Mouse (Mus musculus): ENCODE measurements at regions not wholly inside any gene's neighbourhood (a gene's known extent, or its start where the extent isn't known, plus 50 kb on each side); places are given as distances from the start of the nearest gene placed in this dataset.
A peak's percentile ranks its signal among the peaks of the same experiment; 100 is the strongest.

DNA sequence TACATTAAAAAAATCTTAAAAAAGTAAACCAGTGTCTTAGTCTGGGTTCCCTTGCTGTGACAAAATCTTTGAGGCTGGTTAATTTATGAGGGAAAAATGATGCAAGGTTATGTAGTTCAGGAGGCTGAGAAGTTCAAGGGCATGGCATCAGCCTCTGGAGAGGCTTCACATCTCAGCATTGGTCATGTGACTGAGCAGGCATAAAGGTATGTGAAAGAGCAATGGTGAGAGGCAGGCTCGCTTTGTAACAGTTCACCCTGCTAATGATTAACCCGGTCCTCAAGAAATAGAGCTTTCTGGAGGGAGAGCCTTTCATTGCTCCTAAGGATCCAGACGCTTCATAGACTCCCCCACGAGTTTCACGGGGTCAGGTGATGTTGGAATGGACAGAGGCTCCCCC is 120.1 kb upstream of the Hs3st3a1 start:
- no peak overlapping the region for H3K9ac ChIP-seq (replicated peaks; ENCODE audit: low read length)
- DNase-seq (no peak), ATAC-seq (ENCODE audit: low FRiP score, low TSS enrichment) (no peak)
- H3K27ac ChIP-seq (replicated peaks; ENCODE audit: low read depth, low read length), result no peak overlapping the region
- H3K27me3 ChIP-seq (ENCODE audit: control insufficient read depth, insufficient read depth, low read length), result no peaks in the 10 kb centered on the region
- 82% methylated on average over 5 of the region's 5 CpGs for WGBS
- H3K4me3 ChIP-seq (replicated peaks; ENCODE audit: low read depth, low read length), result no peak overlapping the region
- no peaks in the 10 kb centered on the region for H3K9me3 ChIP-seq (ENCODE audit: control insufficient read depth, low read length)
- H3K4me1 ChIP-seq (ENCODE audit: control insufficient read depth, insufficient read depth, low read length), result no peaks in the 10 kb centered on the region
- no peaks in the 10 kb centered on the region for H3K36me3 ChIP-seq (ENCODE audit: control insufficient read depth, insufficient read depth, low read length)
- no peak overlapping the region for H3K4me2 ChIP-seq (ENCODE audit: low read length)

DNA sequence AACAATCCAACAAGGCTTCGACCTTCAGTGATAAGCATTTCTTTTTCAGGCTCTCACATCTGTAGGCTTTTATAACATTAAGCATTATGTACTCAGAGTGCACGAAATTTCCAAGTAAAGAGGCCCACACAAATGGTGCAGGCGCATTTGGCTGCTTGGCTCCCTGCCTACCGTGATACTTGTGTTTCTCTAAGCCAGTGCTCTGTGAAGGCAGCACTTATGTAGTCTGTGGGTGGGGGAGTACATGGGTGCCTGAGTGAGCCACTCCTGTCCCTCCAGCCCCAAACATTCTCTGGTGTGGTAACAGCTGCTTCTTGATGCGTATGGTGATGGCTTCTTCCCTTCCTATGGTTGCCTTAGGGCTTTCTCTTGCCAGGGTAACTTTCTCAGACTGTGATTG is 121.9 kb upstream of the Hs3st3a1 start:
- H3K27ac ChIP-seq (replicated peaks; ENCODE audit: low read depth, low read length), result no peak overlapping the region
- H3K9ac ChIP-seq (replicated peaks; ENCODE audit: low read length), result no peak overlapping the region
- no peaks in the 10 kb centered on the region for H3K4me1 ChIP-seq (ENCODE audit: control insufficient read depth, insufficient read depth, low read length)
- no peak overlapping the region for H3K4me2 ChIP-seq (ENCODE audit: low read length)
- WGBS, result 82% methylated on average over 5 of the region's 5 CpGs
- ATAC-seq (ENCODE audit: low FRiP score, low TSS enrichment), result no peak
- no peak for DNase-seq
- no peaks in the 10 kb centered on the region for H3K9me3 ChIP-seq (ENCODE audit: control insufficient read depth, low read length)
- no peak overlapping the region for H3K4me3 ChIP-seq (replicated peaks; ENCODE audit: low read depth, low read length)
- H3K36me3 ChIP-seq (ENCODE audit: control insufficient read depth, insufficient read depth, low read length), result no peaks in the 10 kb centered on the region
- H3K27me3 ChIP-seq (ENCODE audit: control insufficient read depth, insufficient read depth, low read length), result no peaks in the 10 kb centered on the region

DNA sequence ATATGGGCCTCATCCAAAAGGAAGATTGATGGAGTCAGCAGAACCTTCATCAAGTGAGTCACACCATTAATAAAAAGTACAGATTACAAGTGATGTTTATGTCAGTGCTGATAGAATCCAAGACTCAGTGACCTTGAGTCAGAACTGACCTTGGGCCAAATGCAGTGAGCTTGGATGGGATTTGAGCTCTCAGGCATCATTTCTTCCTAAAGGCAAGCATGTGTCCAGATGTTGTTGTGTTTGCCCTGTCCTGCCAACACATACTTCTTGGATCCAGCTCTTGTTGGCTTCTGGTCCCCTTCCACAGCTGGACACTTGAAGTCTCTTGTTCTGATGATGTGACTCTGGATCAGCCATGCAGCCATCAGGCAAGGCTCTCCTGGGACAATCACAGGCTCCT is 125.3 kb upstream of the Hs3st3a1 start:
- Histone ChIP-seq H3K9ac (replicated peaks; ENCODE audit: low read length) (no peak overlapping the region), H3K4me1 (ENCODE audit: control insufficient read depth, insufficient read depth, low read length) (no peaks in the 10 kb centered on the region), H3K27me3 (ENCODE audit: control insufficient read depth, insufficient read depth, low read length) (no peaks in the 10 kb centered on the region), H3K36me3 (ENCODE audit: control insufficient read depth, insufficient read depth, low read length) (no peaks in the 10 kb centered on the region), H3K27ac (replicated peaks; ENCODE audit: low read depth, low read length) (no peak overlapping the region), H3K4me3 (replicated peaks; ENCODE audit: low read depth, low read length) (no peak overlapping the region), H3K4me2 (ENCODE audit: low read length) (no peak overlapping the region), H3K9me3 (ENCODE audit: control insufficient read depth, low read length) (peaks cover 4% of the 10 kb centered on the region; the same call in 1 of the 2 replicates)
- no peak for DNase-seq
- ATAC-seq (ENCODE audit: low FRiP score, low TSS enrichment), result no peak

DNA sequence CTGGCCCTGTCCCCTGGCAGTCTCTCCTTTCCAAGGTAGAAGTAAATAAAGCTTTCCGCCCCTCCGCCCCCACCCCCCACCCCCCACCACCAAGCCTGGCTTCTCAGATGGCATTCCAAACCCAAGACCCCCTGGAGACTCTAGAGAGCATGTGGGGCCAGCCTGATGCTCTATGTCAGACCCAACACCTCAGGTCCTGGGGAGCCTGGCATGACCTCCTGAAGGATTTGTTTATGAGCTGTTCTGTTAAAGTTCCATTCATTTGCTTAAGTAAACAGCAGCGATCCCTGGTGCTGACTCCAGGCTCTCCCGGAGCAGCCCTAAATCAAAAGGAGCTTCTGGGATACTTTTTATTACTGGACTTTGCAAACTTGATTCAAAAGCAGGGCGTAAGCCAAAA is 137.3 kb upstream of the Hs3st3a1 start:
- Histone ChIP-seq H3K4me1 (ENCODE audit: control insufficient read depth, insufficient read depth, low read length) (no peaks in the 10 kb centered on the region), H3K27ac (replicated peaks; ENCODE audit: low read depth, low read length) (no peak overlapping the region), H3K9me3 (ENCODE audit: control insufficient read depth, low read length) (no peaks in the 10 kb centered on the region), H3K4me2 (ENCODE audit: low read length) (no peak overlapping the region), H3K9ac (replicated peaks; ENCODE audit: low read length) (no peak overlapping the region), H3K27me3 (ENCODE audit: control insufficient read depth, insufficient read depth, low read length) (no peaks in the 10 kb centered on the region), H3K36me3 (ENCODE audit: control insufficient read depth, insufficient read depth, low read length) (no peaks in the 10 kb centered on the region), H3K4me3 (replicated peaks; ENCODE audit: low read depth, low read length) (no peak overlapping the region)
- ATAC-seq (ENCODE audit: low FRiP score, low TSS enrichment) (no peak), DNase-seq (no peak)
- WGBS, result 36% methylated on average over 5 of the region's 5 CpGs

DNA sequence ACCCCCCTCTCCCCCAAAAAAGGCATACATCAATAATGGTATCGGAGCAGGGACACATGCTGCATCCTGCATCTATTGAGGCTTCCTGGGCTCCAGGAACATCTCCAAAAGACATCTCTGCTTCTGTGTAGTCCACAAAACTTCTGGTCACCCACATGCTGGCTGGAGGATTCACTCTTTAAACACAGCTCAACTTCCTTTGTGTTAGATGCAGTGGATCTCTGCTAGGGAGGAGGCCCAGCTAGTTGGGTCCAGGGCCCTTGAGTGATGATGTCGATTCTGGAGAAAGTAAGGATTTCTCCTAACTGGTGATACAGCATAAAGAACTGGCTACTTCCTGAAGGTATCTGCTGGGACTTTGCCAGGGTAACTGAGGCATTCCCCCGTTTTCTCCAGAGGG is 146.9 kb upstream of the Hs3st3a1 start:
- no peak overlapping the region for H3K4me2 ChIP-seq (ENCODE audit: low read length)
- ATAC-seq (ENCODE audit: low FRiP score, low TSS enrichment), result no peak
- 0 out of 2 replicates have a peak, but pooled peaks cover 4% of the 10 kb centered on the region for H3K9me3 ChIP-seq (ENCODE audit: control insufficient read depth, low read length)
- 86% methylated on average over 3 of the region's 3 CpGs for WGBS
- H3K27ac ChIP-seq (replicated peaks; ENCODE audit: low read depth, low read length), result no peak overlapping the region
- H3K9ac ChIP-seq (replicated peaks; ENCODE audit: low read length), result no peak overlapping the region
- H3K4me3 ChIP-seq (replicated peaks; ENCODE audit: low read depth, low read length), result no peak overlapping the region
- no peak for DNase-seq
- H3K4me1 ChIP-seq (ENCODE audit: control insufficient read depth, insufficient read depth, low read length), result no peaks in the 10 kb centered on the region
- H3K27me3 ChIP-seq (ENCODE audit: control insufficient read depth, insufficient read depth, low read length), result no peaks in the 10 kb centered on the region
- H3K36me3 ChIP-seq (ENCODE audit: control insufficient read depth, insufficient read depth, low read length), result no peaks in the 10 kb centered on the region

DNA sequence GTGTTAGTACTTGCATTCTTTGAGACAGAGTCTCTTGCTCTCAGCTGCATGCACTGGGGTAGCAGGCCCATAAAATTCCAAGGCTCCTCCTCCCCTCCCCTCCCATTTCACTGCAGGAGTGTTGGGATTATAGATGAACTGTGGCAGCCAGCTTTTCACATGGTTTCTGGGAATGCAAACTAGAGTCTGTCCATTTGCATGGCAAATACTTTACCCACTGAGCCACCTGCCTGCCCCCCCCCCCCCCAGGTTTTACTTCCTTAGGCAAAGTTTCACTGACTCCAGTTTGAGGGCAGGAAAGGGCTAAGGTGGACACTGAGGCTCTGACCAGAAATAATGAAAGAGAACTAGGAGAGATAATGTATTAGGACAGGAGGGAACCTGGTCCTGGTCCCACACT is 147.6 kb upstream of the Hs3st3a1 start:
- DNase-seq, result no peak
- 0 out of 2 replicates have a peak, but pooled peaks cover 4% of the 10 kb centered on the region for H3K9me3 ChIP-seq (ENCODE audit: control insufficient read depth, low read length)
- no peaks in the 10 kb centered on the region for H3K4me1 ChIP-seq (ENCODE audit: control insufficient read depth, insufficient read depth, low read length)
- H3K4me2 ChIP-seq (ENCODE audit: low read length), result no peak overlapping the region
- no peaks in the 10 kb centered on the region for H3K27me3 ChIP-seq (ENCODE audit: control insufficient read depth, insufficient read depth, low read length)
- H3K36me3 ChIP-seq (ENCODE audit: control insufficient read depth, insufficient read depth, low read length), result no peaks in the 10 kb centered on the region
- H3K9ac ChIP-seq (replicated peaks; ENCODE audit: low read length), result no peak overlapping the region
- ATAC-seq (ENCODE audit: low FRiP score, low TSS enrichment), result no peak
- H3K4me3 ChIP-seq (replicated peaks; ENCODE audit: low read depth, low read length), result no peak overlapping the region
- H3K27ac ChIP-seq (replicated peaks; ENCODE audit: low read depth, low read length), result no peak overlapping the region

DNA sequence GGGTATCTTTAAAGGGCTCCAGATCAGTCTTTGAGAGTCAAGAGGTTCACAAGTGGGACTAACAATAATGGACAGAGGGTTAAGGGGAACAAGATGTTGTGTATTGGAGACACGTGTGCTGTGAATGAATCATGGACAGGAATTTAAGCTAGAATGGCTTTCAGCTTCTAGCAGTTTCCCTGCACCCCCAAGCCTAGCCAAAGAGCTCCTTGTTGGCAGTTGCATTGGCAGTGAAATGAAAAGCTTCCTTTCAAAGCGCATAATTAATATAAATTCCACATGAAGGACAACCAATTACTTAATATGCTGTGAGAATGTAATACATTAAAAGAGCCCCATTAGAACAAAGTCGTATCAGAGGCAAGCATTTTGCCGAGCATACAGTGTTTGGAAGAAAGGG is 153.4 kb upstream of the Hs3st3a1 start:
- ATAC-seq (ENCODE audit: low FRiP score, low TSS enrichment) (no peak), DNase-seq (peak; percentile 9)
- H3K9ac ChIP-seq (replicated peaks; ENCODE audit: low read length), result no peak overlapping the region
- H3K9me3 ChIP-seq (ENCODE audit: control insufficient read depth, low read length), result 0 out of 2 replicates have a peak, but pooled peaks cover 4% of the 10 kb centered on the region
- no peak overlapping the region for H3K4me3 ChIP-seq (replicated peaks; ENCODE audit: low read depth, low read length)
- no peak overlapping the region for H3K27ac ChIP-seq (replicated peaks; ENCODE audit: low read depth, low read length)
- no peak overlapping the region for H3K4me2 ChIP-seq (ENCODE audit: low read length)
- H3K4me1 ChIP-seq (ENCODE audit: control insufficient read depth, insufficient read depth, low read length), result no peaks in the 10 kb centered on the region
- WGBS, result 78% methylated on average over 4 of the region's 4 CpGs
- no peaks in the 10 kb centered on the region for H3K36me3 ChIP-seq (ENCODE audit: control insufficient read depth, insufficient read depth, low read length)
- H3K27me3 ChIP-seq (ENCODE audit: control insufficient read depth, insufficient read depth, low read length), result no peaks in the 10 kb centered on the region; the same call in 1 of the 2 replicates

DNA sequence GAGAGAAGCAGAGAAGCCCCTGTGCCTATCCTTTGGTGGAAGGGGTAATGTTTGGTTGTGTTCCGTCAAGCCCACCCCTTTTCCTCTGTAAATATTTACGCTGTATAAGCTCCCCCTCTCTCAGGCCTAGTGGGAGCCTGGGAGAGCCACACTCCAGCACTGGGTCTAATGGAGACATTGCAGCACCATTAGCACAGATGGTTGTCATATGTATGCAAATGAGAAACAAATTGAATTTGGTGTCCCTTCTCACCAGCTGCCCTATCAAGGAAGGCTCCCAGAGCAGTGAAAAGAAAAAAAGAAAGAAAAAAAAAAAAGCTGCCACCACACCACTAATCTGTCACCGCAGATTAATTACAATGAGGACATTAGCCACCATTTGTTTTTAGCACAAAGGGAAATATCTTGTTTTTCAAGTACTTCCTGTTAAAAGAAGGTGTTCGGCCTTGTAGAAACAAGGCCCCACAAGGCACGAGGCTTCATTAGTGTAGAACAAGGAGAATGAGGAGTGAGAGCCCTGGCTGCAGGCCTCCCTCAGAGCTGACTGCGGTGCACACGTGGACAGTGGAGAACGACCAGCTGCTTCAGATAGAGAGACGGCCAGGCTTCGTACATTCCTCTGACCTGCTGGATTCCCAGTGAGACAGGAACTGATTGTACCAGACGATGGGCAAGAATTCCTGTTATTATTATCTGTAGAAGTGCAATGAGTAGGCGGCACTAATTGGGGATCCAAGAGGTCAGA is 156.7 kb upstream of the Hs3st3a1 start:
- 27% methylated on average over 12 of the region's 12 CpGs for WGBS
- Histone ChIP-seq H3K4me1 (ENCODE audit: control insufficient read depth, insufficient read depth, low read length) (no peaks in the 10 kb centered on the region), H3K36me3 (ENCODE audit: control insufficient read depth, insufficient read depth, low read length) (no peaks in the 10 kb centered on the region), H3K27me3 (ENCODE audit: control insufficient read depth, insufficient read depth, low read length) (no peaks in the 10 kb centered on the region; the same call in 1 of the 2 replicates), H3K9me3 (ENCODE audit: control insufficient read depth, low read length) (no peaks in the 10 kb centered on the region), H3K27ac (replicated peaks; ENCODE audit: low read depth, low read length) (no peak overlapping the region), H3K4me2 (ENCODE audit: low read length) (no peak overlapping the region), H3K9ac (replicated peaks; ENCODE audit: low read length) (no peak overlapping the region), H3K4me3 (replicated peaks; ENCODE audit: low read depth, low read length) (no peak overlapping the region)
- ATAC-seq (ENCODE audit: low FRiP score, low TSS enrichment) (peak; percentile 50; the same call in 1 of the 2 replicates), DNase-seq (peak; percentile 46)

DNA sequence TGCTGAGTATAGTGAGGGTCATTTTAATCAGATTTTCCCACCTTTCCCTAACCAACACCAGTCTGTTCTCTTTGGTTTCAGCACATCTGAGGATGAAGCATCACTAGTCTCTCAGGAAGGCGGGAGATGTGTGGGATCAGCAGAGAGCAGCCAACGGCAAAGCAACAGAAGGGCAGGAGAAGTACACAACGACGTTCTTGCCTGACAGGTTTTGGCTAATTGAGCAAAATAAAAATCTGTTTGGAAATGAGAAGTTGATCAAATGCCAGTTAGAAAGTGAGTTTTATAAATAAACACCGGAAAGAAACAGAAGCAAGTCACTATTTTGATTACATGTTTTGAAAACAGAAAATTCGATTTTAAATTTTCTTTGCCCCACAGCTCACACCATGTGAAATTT is 161.4 kb upstream of the Hs3st3a1 start:
- no peak overlapping the region for H3K4me3 ChIP-seq (replicated peaks; ENCODE audit: low read depth, low read length)
- no peaks in the 10 kb centered on the region for H3K36me3 ChIP-seq (ENCODE audit: control insufficient read depth, insufficient read depth, low read length)
- DNase-seq (no peak), ATAC-seq (ENCODE audit: low FRiP score, low TSS enrichment) (no peak)
- H3K4me2 ChIP-seq (ENCODE audit: low read length), result no peak overlapping the region
- WGBS, result 89% methylated on average over 6 of the region's 6 CpGs
- H3K9ac ChIP-seq (replicated peaks; ENCODE audit: low read length), result no peak overlapping the region
- no peak overlapping the region for H3K27ac ChIP-seq (replicated peaks; ENCODE audit: low read depth, low read length)
- no peaks in the 10 kb centered on the region for H3K9me3 ChIP-seq (ENCODE audit: control insufficient read depth, low read length)
- H3K27me3 ChIP-seq (ENCODE audit: control insufficient read depth, insufficient read depth, low read length), result no peaks in the 10 kb centered on the region
- H3K4me1 ChIP-seq (ENCODE audit: control insufficient read depth, insufficient read depth, low read length), result no peaks in the 10 kb centered on the region

Data from midbrain, embryonic 14.5 days (tissue).